Mouse (Mus musculus) limb, embryonic 14.5 days (tissue): ENCODE results near the gene Chn2. TPM values are rescaled to one million over a fixed set of nuclear protein-coding genes. Genes with fewer than 3 reads are reported as not detected.

Source experiments
- ATAC-seq: fragments of 200-750 bp; cut with Nextera tagmentation; 2 replicates; pipeline ENCODE4 v1.8.0; 2017; ENCODE audit warnings: low read depth, moderate number of reproducible peaks, moderate TSS enrichment; ENCODE audit not compliant: low FRiP score
- DNase-seq: peaks from one replicate; pipeline ENCODE4 v3.0.0-alpha.2; 2015; ENCODE audit warnings: low spot score
- H3K27ac ChIP-seq: fragments of 300-500 bp; sonication (generic); replicated peaks from 2 replicates; pipeline ENCODE4 v1.5.1; 2014; ENCODE audit warnings: low read depth, mild to moderate bottlenecking, low read length, moderate library complexity, mixed read lengths
- H3K27me3 ChIP-seq: fragments of 300-500 bp; sonication (generic); 2 replicates; pipeline ENCODE4 v1.6.1; 2014; ENCODE audit warnings: low read length, mixed read lengths; ENCODE audit not compliant: control insufficient read depth, insufficient read depth
- H3K36me3 ChIP-seq: fragments of 300-500 bp; sonication (generic); 2 replicates; pipeline ENCODE4 v1.6.1; 2014; ENCODE audit warnings: mild to moderate bottlenecking, low read length, moderate library complexity, mixed read lengths; ENCODE audit not compliant: control insufficient read depth, insufficient read depth
- H3K4me1 ChIP-seq: fragments of 300-500 bp; sonication (generic); 2 replicates; pipeline ENCODE4 v1.6.1; 2014; ENCODE audit warnings: antibody characterized with exemption, low read length, mixed read lengths; ENCODE audit not compliant: control insufficient read depth, insufficient read depth
- H3K4me2 ChIP-seq: fragments of 300-500 bp; sonication (generic); replicated peaks from 2 replicates; pipeline ENCODE4 v1.6.1; 2014; ENCODE audit warnings: low read depth, mild to moderate bottlenecking, low read length, moderate library complexity; ENCODE audit not compliant: severe bottlenecking
- H3K4me3 ChIP-seq: fragments of 300-500 bp; sonication (generic); replicated peaks from 2 replicates; pipeline ENCODE4 v1.5.1; 2014; ENCODE audit warnings: low read length
- H3K9ac ChIP-seq: fragments of 300-500 bp; sonication (generic); 2 replicates; pipeline ENCODE4 v1.6.1; 2014; ENCODE audit warnings: mild to moderate bottlenecking, low read depth, low read length, moderate library complexity; ENCODE audit not compliant: severe bottlenecking
- H3K9me3 ChIP-seq: fragments of 300-500 bp; sonication (generic); 2 replicates; pipeline ENCODE4 v1.6.1; 2016; ENCODE audit warnings: low read length; ENCODE audit not compliant: control insufficient read depth
- POLR2A ChIP-seq: fragments of 200-500 bp; IDR thresholded peaks from 2 replicates; pipeline ENCODE4 v1.8.0; 2012; ENCODE audit warnings: inconsistent platforms, mild to moderate bottlenecking, moderate library complexity, borderline replicate concordance; ENCODE audit not compliant: insufficient read depth, insufficient read length; ENCODE audit errors: extremely low read depth
- WGBS: fragments of 180-500 bp; shearing (Covaris S2); extraction: QIAGEN DNeasy Blood & Tissue Kit; methylation state at CpG from one replicate; pipeline ENCODE4 v1.1.7; 2014; 5-methylcytosine and 5-hydroxymethylcytosine counted together
- polyA plus RNA-seq, 2 experiments: library from polyadenylated mRNA; depleted of rRNA in 1 of 2; stranded (reverse) in 1 of 2; unstranded in 1 of 2; fragments of >200 nt; fragmentation: Nextera tagmentation in 1 of 2; extraction: Ambion mirVana in 1 of 2; gene quantifications; 2 replicates each; pipeline versions ENCODE4 v1.2.1 to v1.2.3; 2012 to 2014

The Chn2 gene
- polyA plus RNA-seq, 2 experiments = 11.5 to 14.3 TPM

DNA sequence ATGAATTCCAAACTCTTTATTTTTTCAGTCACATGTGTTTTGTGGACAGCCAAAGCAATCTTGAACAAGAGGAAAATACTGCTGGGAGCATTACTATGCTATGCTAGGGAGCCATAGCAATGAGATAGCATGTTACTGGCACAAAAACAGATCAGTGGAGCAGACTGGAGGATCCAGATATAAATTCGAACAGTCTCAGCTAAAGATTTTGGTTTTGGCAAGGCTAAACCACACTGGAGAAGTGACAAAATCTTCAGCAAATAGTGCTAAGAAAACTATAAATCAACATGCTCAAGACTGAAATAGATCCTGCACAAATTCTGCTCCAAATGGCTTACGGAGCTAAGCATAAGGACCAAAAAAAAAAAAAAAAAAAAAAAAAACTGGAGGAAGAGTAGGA lies 273.7 kb downstream of the Chn2 start:
- Histone ChIP-seq H3K4me1 (no peaks in the 10 kb centered on the region), H3K27me3 (no peaks in the 10 kb centered on the region), H3K9me3 (no peaks in the 10 kb centered on the region), H3K27ac (no peak overlapping the region), H3K4me2 (no peak overlapping the region), H3K4me3 (no peak overlapping the region), H3K36me3 (no peaks in the 10 kb centered on the region), H3K9ac (no peak overlapping the region)
- no peak for TF ChIP-seq POLR2A
- no peak for ATAC-seq
- DNase-seq = no peak
- 92% methylated on average over 2 of the region's 2 CpGs for WGBS

DNA sequence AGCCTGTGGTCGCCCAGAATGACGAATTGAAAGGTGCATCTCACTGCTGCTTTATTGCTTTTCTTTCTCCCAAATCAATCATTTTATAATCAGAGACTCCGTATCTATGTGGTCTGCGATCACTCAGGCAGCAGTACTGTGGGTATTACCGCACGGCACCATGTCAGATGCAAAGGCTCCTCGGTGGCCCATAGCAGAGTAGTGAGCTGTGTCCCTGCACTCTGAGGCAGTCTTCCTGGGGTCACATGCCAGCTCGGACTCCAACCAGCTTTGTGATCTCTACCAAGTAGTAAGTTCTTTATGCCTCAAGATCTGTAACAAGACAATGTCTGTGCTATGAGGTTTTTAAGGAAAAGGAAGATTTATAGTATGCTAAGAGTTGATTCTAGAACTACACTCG lies 279.3 kb downstream of the Chn2 start:
- Histone ChIP-seq H3K4me3 (no peak overlapping the region), H3K9ac (no peak overlapping the region), H3K4me1 (no peaks in the 10 kb centered on the region), H3K4me2 (no peak overlapping the region), H3K9me3 (no peaks in the 10 kb centered on the region), H3K27ac (no peak overlapping the region), H3K36me3 (no peaks in the 10 kb centered on the region), H3K27me3 (no peaks in the 10 kb centered on the region)
- ATAC-seq (no peak), DNase-seq (no peak)
- no peak for TF ChIP-seq POLR2A
- WGBS = 86% methylated on average over 9 of the region's 9 CpGs

DNA sequence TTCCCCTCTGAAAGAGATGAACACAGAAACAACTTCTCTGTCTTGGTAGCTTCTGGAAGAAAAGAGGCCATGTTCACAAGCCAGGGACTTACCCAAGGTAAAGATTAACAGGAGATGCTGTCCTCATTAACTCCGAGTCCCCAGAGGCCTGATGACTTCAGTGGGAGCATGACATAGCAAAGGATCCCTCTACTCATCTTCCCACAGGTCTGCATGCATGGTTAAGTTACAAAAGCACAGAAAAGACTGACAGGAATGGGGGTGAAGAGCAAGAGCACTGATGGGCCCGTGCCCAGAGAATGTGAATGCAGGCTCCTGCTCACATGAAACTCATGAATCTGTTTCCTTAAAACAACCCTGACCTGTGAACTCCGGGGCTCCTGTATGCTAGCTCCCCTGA lies 279.8 kb downstream of the Chn2 start:
- Histone ChIP-seq H3K4me2 (no peak overlapping the region), H3K27ac (no peak overlapping the region), H3K4me3 (no peak overlapping the region), H3K4me1 (no peaks in the 10 kb centered on the region), H3K9me3 (no peaks in the 10 kb centered on the region), H3K27me3 (peaks cover under 1% of the 10 kb centered on the region; the same call in 1 of the 2 replicates), H3K36me3 (no peaks in the 10 kb centered on the region), H3K9ac (no peak overlapping the region)
- no peak for DNase-seq
- no peak for ATAC-seq
- WGBS = 72% methylated on average over 3 of the region's 3 CpGs
- TF ChIP-seq POLR2A = no peak

DNA sequence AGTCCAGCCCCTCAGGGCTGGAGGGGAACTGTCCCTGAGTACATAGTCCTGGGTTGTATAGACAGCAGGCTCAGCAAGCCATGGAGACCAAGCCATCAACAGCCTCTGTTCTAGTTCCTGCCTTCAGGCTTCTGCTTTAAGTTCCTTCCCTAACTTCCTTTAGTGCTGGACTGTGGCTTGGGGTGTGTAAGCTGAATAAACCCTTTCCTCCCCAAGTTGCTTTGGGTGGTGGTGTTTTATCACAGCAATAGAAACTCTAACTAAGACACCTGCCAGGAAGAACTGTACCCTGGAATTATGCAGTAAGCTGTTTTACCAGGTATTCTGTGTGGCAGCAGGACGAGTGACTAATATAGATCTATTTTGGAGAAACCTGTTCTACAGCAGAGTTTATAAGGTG lies 280.9 kb downstream of the Chn2 start:
- ATAC-seq (no peak), DNase-seq (no peak)
- Histone ChIP-seq H3K9me3 (no peaks in the 10 kb centered on the region), H3K4me1 (no peaks in the 10 kb centered on the region), H3K9ac (no peak overlapping the region), H3K4me2 (no peak overlapping the region), H3K27ac (no peak overlapping the region), H3K36me3 (no peaks in the 10 kb centered on the region), H3K27me3 (peaks cover 9% of the 10 kb centered on the region), H3K4me3 (no peak overlapping the region)
- no peak for TF ChIP-seq POLR2A
- 63% methylated on average over 1 of the region's 1 CpGs for WGBS

DNA sequence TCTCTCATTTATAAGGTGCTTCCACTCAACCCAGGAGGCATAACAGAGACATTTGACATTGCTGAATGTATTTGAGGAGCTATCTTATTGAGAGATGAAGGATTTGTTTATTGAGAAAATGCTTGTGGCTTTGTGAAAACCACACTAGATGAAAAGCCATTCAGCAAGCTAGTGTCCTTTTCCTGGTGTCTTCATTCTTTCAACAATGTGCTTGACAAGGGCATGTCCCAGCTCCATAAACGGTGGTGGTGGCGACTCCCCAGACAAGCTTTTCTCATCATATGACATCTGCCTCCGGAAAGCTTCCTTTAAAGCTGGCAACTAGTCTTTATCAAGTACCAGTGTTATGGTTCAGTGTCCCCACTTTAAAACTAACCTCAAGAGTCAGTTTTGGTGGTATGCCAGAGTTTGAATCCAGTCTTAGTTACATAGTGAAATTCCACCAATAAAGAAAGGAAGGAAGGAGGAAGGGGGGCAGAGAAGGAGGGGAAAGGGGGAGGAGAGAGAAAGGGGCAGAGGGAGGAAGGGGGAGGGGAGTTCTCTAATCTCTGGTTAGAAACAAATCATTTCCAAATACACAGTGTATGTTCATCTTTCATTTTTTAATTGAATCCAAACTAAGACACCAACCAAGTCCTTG lies 286.0 kb downstream of the Chn2 start, which contains the start of gene Prr15:
Gene Prr15 (plus strand): TSS at position 590 of the 640 bp plus-strand sequence.
- Histone ChIP-seq H3K27ac (no peak within 1 kb of the TSS), H3K4me1 (peaks cover 11% of the 10 kb centered on the region; the same call in 1 of the 2 replicates), H3K4me3 (peak within 1 kb of the TSS; percentile 43), H3K36me3 (no peaks in the 10 kb centered on the region), H3K9me3 (no peaks in the 10 kb centered on the region), H3K9ac (no peak within 1 kb of the TSS), H3K27me3 (peaks cover 46% of the 10 kb centered on the region), H3K4me2 (peak within 1 kb of the TSS; percentile 87)
- 61% methylated on average over 3 of the region's 3 CpGs for WGBS
- no peak for TF ChIP-seq POLR2A
- DNase-seq = no peak
- ATAC-seq = no peak
